Comparison of ENCODE assay signal across 7 mouse cellular contexts in genomic region chr6:119543803-119544517, GRCm38 (mm10). TPM values are rescaled to one million over a fixed set of nuclear protein-coding genes. Genes with fewer than 3 reads are reported as not detected.
A peak's percentile ranks its signal among the peaks of the same experiment; 100 is the strongest.
DNase-seq lines count a peak whose midpoint lies in the region; ATAC-seq and TF ChIP-seq lines count a peak whose summit lies in the region.

TSS of gene Wnt5b (minus strand) at chr6:119544347.

- peak; percentile 86 for ATAC-seq in forebrain, embryonic 16.5 days
- peak; percentile 74 for ATAC-seq in neural tube, embryonic 11.5 days (ENCODE audit: insufficient read depth, low FRiP score, low TSS enrichment)

- intact Hi-C loops in left cerebral cortex, adult 2 months (cut with DNase I): no loop called here
- intact Hi-C loops in left cerebral cortex, postnatal 14 days (cut with DNase I): no loop called here

- no peaks in the 10 kb centered on the region for H3K9me3 ChIP-seq in forebrain, embryonic 16.5 days (ENCODE audit: control insufficient read depth, low read length)
- H3K9me3 ChIP-seq in limb, embryonic 10.5 days (replicated peaks): 0 out of 2 replicates have a peak, but pooled peaks cover 2% of the 10 kb centered on the region
- H3K9me3 ChIP-seq in neural tube, embryonic 11.5 days (ENCODE audit: control insufficient read depth, low read length): no peaks in the 10 kb centered on the region

- peak within 1 kb of the TSS; percentile 88 for H3K4me2 ChIP-seq in forebrain, embryonic 16.5 days (ENCODE audit: low read length)
- peak within 1 kb of the TSS; percentile 69 for H3K4me2 ChIP-seq in neural tube, embryonic 11.5 days (ENCODE audit: low read depth)

- DNase-seq in left cerebral cortex, adult 2 months (ENCODE audit: extremely low spot score in 1 of 2, low spot score in 2 of 2): no peak
- no peak for DNase-seq in left cerebral cortex, postnatal 14 days (ENCODE audit: low spot score in 2 of 2)
- peak; percentile 18 for DNase-seq in brain, embryonic 14.5 days (ENCODE audit: low read depth)
- peak; percentile 73 for DNase-seq in limb, embryonic 10.5 days (ENCODE audit: low spot score)
- peak; percentile 52 for DNase-seq in neural tube, embryonic 11.5 days (ENCODE audit: low spot score)
- DNase-seq in frontal cortex, postnatal 14 days (ENCODE audit: low spot score in 2 of 2): no peak

- peaks cover 10% of the 10 kb centered on the region for H3K4me1 ChIP-seq in forebrain, embryonic 16.5 days (replicated peaks; ENCODE audit: control insufficient read depth, insufficient read depth, low read length)
- H3K4me1 ChIP-seq in limb, embryonic 10.5 days: peaks cover 49% of the 10 kb centered on the region
- no peaks in the 10 kb centered on the region for H3K4me1 ChIP-seq in neural tube, embryonic 11.5 days (ENCODE audit: control insufficient read depth, insufficient read depth, low read length)

- peaks cover 5% of the 10 kb centered on the region; the same call in 1 of the 2 replicates for H3K27me3 ChIP-seq in forebrain, embryonic 16.5 days (replicated peaks; ENCODE audit: control insufficient read depth, insufficient read depth, low read length)
- peaks cover 30% of the 10 kb centered on the region for H3K27me3 ChIP-seq in limb, embryonic 10.5 days (ENCODE audit: low read depth, poor library complexity, severe bottlenecking)
- H3K27me3 ChIP-seq in neural tube, embryonic 11.5 days (ENCODE audit: control insufficient read depth, insufficient read depth, low read length): peaks cover 7% of the 10 kb centered on the region; the same call in 1 of the 2 replicates

- H3K27ac ChIP-seq in left cerebral cortex, adult 2 months: no peak within 1 kb of the TSS
- no peak within 1 kb of the TSS for H3K27ac ChIP-seq in forebrain, embryonic 16.5 days (ENCODE audit: low read length)
- peak within 1 kb of the TSS; percentile 98 for H3K27ac ChIP-seq in limb, embryonic 10.5 days
- H3K27ac ChIP-seq in neural tube, embryonic 11.5 days (ENCODE audit: low read depth, low read length): no peak within 1 kb of the TSS

- no peaks in the 10 kb centered on the region for H3K36me3 ChIP-seq in forebrain, embryonic 16.5 days (ENCODE audit: control insufficient read depth, insufficient read depth)
- H3K36me3 ChIP-seq in limb, embryonic 10.5 days: peaks cover 5% of the 10 kb centered on the region; the same call in 1 of the 2 replicates
- no peaks in the 10 kb centered on the region for H3K36me3 ChIP-seq in neural tube, embryonic 11.5 days (ENCODE audit: control insufficient read depth, insufficient read depth, low read length)

- TF ChIP-seq CTCF in left cerebral cortex, adult 2 months (IDR thresholded peaks at IDR 0.05): no peak
- TF ChIP-seq CTCF in brain, embryonic 14.5 days (IDR thresholded peaks at IDR 0.05; ENCODE audit: borderline replicate concordance, extremely low read depth, insufficient read depth, insufficient read length): no peak

- WGBS in forebrain, embryonic 16.5 days: under 1% methylated on average over 82 of the region's 120 CpGs
- 1% methylated on average over 110 of the region's 120 CpGs for WGBS in limb, embryonic 10.5 days
- WGBS in neural tube, embryonic 11.5 days: 1% methylated on average over 69 of the region's 120 CpGs

- peak within 1 kb of the TSS; percentile 58 for H3K4me3 ChIP-seq in left cerebral cortex, adult 2 months
- peak within 1 kb of the TSS; percentile 74 for H3K4me3 ChIP-seq in forebrain, embryonic 16.5 days (replicated peaks; ENCODE audit: low read length)
- peak within 1 kb of the TSS; percentile 91 for H3K4me3 ChIP-seq in limb, embryonic 10.5 days
- H3K4me3 ChIP-seq in neural tube, embryonic 11.5 days (ENCODE audit: low read depth, low read length): peak within 1 kb of the TSS; percentile 76

- no peak for TF ChIP-seq POLR2A in brain, embryonic 14.5 days (IDR thresholded peaks at IDR 0.05; ENCODE audit: borderline replicate concordance, extremely low read depth, insufficient read depth, insufficient read length, poor library complexity, severe bottlenecking)

- peak within 1 kb of the TSS; percentile 66 for H3K9ac ChIP-seq in forebrain, embryonic 16.5 days (replicated peaks; ENCODE audit: low read depth, low read length)
- H3K9ac ChIP-seq in neural tube, embryonic 11.5 days (ENCODE audit: low read length): peak within 1 kb of the TSS; percentile 76

RNA-seq across cellular contexts. Expression of gene Wnt5b, which starts in this region (rescaled TPM):
- total RNA-seq in left cerebral cortex, adult 2 months (2021): 1 to 10 TPM; 1.7 to 1.9 TPM
- total RNA-seq in left cerebral cortex, postnatal 14 days (2021): 1 to 10 TPM; 1.4 to 1.5 TPM
- 3.1 and 3.5 TPM in 2 replicates for polyA plus RNA-seq in brain, embryonic 14.5 days (2012; rRNA removed)
- 2.2 and 3.3 TPM in 2 replicates for polyA plus RNA-seq in forebrain, embryonic 16.5 days (2015; fragmentation: Nextera tagmentation; extraction: Ambion mirVana)
- polyA plus RNA-seq in limb, embryonic 10.5 days (2016; fragmentation: Nextera tagmentation; extraction: Ambion mirVana): 17.6 and 18.5 TPM in 2 replicates
- polyA plus RNA-seq in neural tube, embryonic 11.5 days (2014; fragmentation: Nextera tagmentation; extraction: Ambion mirVana): 7.3 TPM in 2 replicates

Comparison
In these comparisons a context has a peak if more than half of its experiments do, and no peak if none do; other contexts are left out.
1. DNase-seq: peak in brain, embryonic 14.5 days (single experiment), limb, embryonic 10.5 days (single experiment) and neural tube, embryonic 11.5 days (single experiment); none in left cerebral cortex, adult 2 months (0 of 2), left cerebral cortex, postnatal 14 days (0 of 2) and frontal cortex, postnatal 14 days (0 of 2).
2. Peak in every context shown above with its lines, with median percentiles within 50 percentile points of each other: H3K4me3 ChIP-seq.